Mouse (Mus musculus): ENCODE measurements at regions not wholly inside any gene's neighbourhood (a gene's known extent, or its start where the extent isn't known, plus 50 kb on each side); places are given as distances from the start of the nearest gene placed in this dataset.

- Histone ChIP-seq H3K79me2 (ENCODE audit: control insufficient read depth, insufficient read depth, low read length, poor library complexity) (no peaks in the 10 kb centered on the region), H3K9me3 (replicated peaks; ENCODE audit: insufficient read depth, low read length) (no peaks in the 10 kb centered on the region), H3K27ac (ENCODE audit: control insufficient read depth, low read depth, low read length) (no peak overlapping the region), H3K4me1 (ENCODE audit: control insufficient read depth in 1 of 2, insufficient read depth in 2 of 2, low read length in 2 of 2) (no peaks in the 10 kb centered on the region), H3K4me3 (ENCODE audit: control insufficient read depth in 1 of 2, insufficient read depth in 1 of 2, low read depth in 2 of 2, low read length in 2 of 2) (no peak overlapping the region), H3K36me3 (ENCODE audit: control insufficient read depth in 1 of 2, insufficient read depth in 2 of 2, low read length in 2 of 2) (no peaks in the 10 kb centered on the region), H3K27me3 (ENCODE audit: control insufficient read depth in 1 of 2, insufficient read depth in 2 of 2, low read length in 2 of 2) (no peaks in the 10 kb centered on the region), H3K9ac (ENCODE audit: control insufficient read depth, low read depth, low read length, poor library complexity, severe bottlenecking) (no peak overlapping the region)
- DNase-seq (ENCODE audit: low read depth, low spot score), result no peak
- TF ChIP-seq NRF1 (IDR thresholded peaks at IDR 0.05; ENCODE audit: insufficient read depth, low read depth, low read length, poor library complexity, severe bottlenecking) (no peak), TBP (IDR thresholded peaks at IDR 0.05; ENCODE audit: low read depth, low read length) (no peak), NELFE (IDR thresholded peaks at IDR 0.05; ENCODE audit: low read depth, low read length) (no peak)
These were observed 60.8 kb downstream of the Dmrta2 start for GRCm38 (mm10) chr4:110038696-110039095.

GRCm38 (mm10) chr4:110044851-110045618 lies 67.2 kb downstream of the Dmrta2 start:
- DNase-seq (ENCODE audit: low read depth, low spot score), result no peak
- no peaks in the 10 kb centered on the region for H3K4me1 ChIP-seq (ENCODE audit: control insufficient read depth in 1 of 2, insufficient read depth in 2 of 2, low read length in 2 of 2)
- no peak overlapping the region for H3K9ac ChIP-seq (ENCODE audit: control insufficient read depth, low read depth, low read length, poor library complexity, severe bottlenecking)
- H3K36me3 ChIP-seq (ENCODE audit: control insufficient read depth in 1 of 2, insufficient read depth in 2 of 2, low read length in 2 of 2), result no peaks in the 10 kb centered on the region
- H3K27me3 ChIP-seq (ENCODE audit: control insufficient read depth in 1 of 2, insufficient read depth in 2 of 2, low read length in 2 of 2), result no peaks in the 10 kb centered on the region
- H3K9me3 ChIP-seq (replicated peaks; ENCODE audit: insufficient read depth, low read length), result no peaks in the 10 kb centered on the region
- TF ChIP-seq BHLHE40 (IDR thresholded peaks at IDR 0.05; ENCODE audit: borderline replicate concordance, low read depth, low read length) (no peak), MAZ (IDR thresholded peaks at IDR 0.05; ENCODE audit: low read depth, low read length) (no peak), TCF12 (IDR thresholded peaks at IDR 0.05; ENCODE audit: low read depth, low read length) (no peak), ELF1 (IDR thresholded peaks at IDR 0.05; ENCODE audit: low read depth, low read length) (no peak), POLR2AphosphoS5 (IDR thresholded peaks at IDR 0.05; ENCODE audit: borderline replicate concordance, low read depth, low read length) (no peak), ZNF384 (IDR thresholded peaks at IDR 0.05; ENCODE audit: low read depth, low read length) (no peak), POLR2A (IDR thresholded peaks at IDR 0.05; ENCODE audit: control insufficient read depth in 1 of 2, insufficient read depth in 1 of 2, low read depth in 1 of 2, low read length in 2 of 2, poor library complexity in 1 of 2) (no peak), UBTF (IDR thresholded peaks at IDR 0.05; ENCODE audit: borderline replicate concordance, insufficient read depth, low read depth, low read length) (no peak), KAT2A (conservative IDR thresholded peaks at IDR 0.05; ENCODE audit: low read depth, low read length) (no peak), USF1 (IDR thresholded peaks at IDR 0.05; ENCODE audit: low read depth, low read length) (no peak), E2F4 (IDR thresholded peaks at IDR 0.05; ENCODE audit: borderline replicate concordance, low read depth, low read length) (no peak), JUND (IDR thresholded peaks at IDR 0.05; ENCODE audit: low read depth, low read length) (no peak), SMC3 (IDR thresholded peaks at IDR 0.05; ENCODE audit: low read depth, low read length) (no peak), ETS1 (IDR thresholded peaks at IDR 0.05; ENCODE audit: low read depth, low read length) (no peak), MXI1 (IDR thresholded peaks at IDR 0.05; ENCODE audit: low read depth, low read length) (no peak)
- H3K4me3 ChIP-seq (ENCODE audit: control insufficient read depth in 1 of 2, insufficient read depth in 1 of 2, low read depth in 2 of 2, low read length in 2 of 2), result no peak overlapping the region
- no peaks in the 10 kb centered on the region for H3K79me2 ChIP-seq (ENCODE audit: control insufficient read depth, insufficient read depth, low read length, poor library complexity)
- H3K27ac ChIP-seq (ENCODE audit: control insufficient read depth, low read depth, low read length), result no peak overlapping the region

Measured in MEL (cell line).